Mouse (Mus musculus) ES-Bruce4 (cell line): ENCODE measurements at regions not wholly inside any gene's neighbourhood (a gene's known extent, or its start where the extent isn't known, plus 50 kb on each side); places are given as distances from the start of the nearest gene placed in this dataset.

Experiments
- H3K27ac ChIP-seq: 2 replicates; pipeline ENCODE4 v1.5.1; 2012; ENCODE audit warnings: low read length, inconsistent platforms; ENCODE audit not compliant: insufficient read depth
- H3K27me3 ChIP-seq: 2 replicates; pipeline ENCODE4 v1.6.1; 2012; ENCODE audit warnings: mild to moderate bottlenecking, low read length, inconsistent platforms; ENCODE audit not compliant: control insufficient read depth, poor library complexity, insufficient read depth, severe bottlenecking
- H3K36me3 ChIP-seq: 2 replicates; pipeline ENCODE4 v1.6.1; 2012; ENCODE audit warnings: inconsistent platforms, mild to moderate bottlenecking, low read length, moderate library complexity; ENCODE audit not compliant: control insufficient read depth, poor library complexity, insufficient read depth, severe bottlenecking
- H3K4me1 ChIP-seq: one replicate; pipeline ENCODE4 v1.8.1; 2011; ENCODE audit warnings: low read length; ENCODE audit not compliant: control insufficient read depth, insufficient read depth
- H3K4me3 ChIP-seq: 2 replicates; pipeline ENCODE4 v1.5.1; 2011; ENCODE audit warnings: low read depth, mild to moderate bottlenecking, low read length
- H3K9ac ChIP-seq: 2 replicates; pipeline ENCODE4 v1.6.1; 2012; ENCODE audit warnings: low read depth, mild to moderate bottlenecking, inconsistent platforms; ENCODE audit not compliant: poor library complexity, severe bottlenecking
- H3K9me3 ChIP-seq: replicated peaks from 2 replicates; pipeline ENCODE4 v1.6.1; 2012; ENCODE audit warnings: mild to moderate bottlenecking, low read length, inconsistent platforms; ENCODE audit not compliant: control insufficient read depth, poor library complexity, insufficient read depth, severe bottlenecking
- CTCF ChIP-seq: IDR thresholded peaks from one replicate; pipeline ENCODE4 v1.8.1; 2011; ENCODE audit warnings: low read depth, low read length
- EP300 ChIP-seq: IDR thresholded peaks from 2 replicates; pipeline ENCODE4 v1.6.1; 2011; ENCODE audit warnings: low read depth, low read length; ENCODE audit not compliant: insufficient read depth
- POLR2A ChIP-seq: IDR thresholded peaks from one replicate; pipeline ENCODE4 v1.8.1; 2011; ENCODE audit warnings: low read length; ENCODE audit not compliant: insufficient read depth

- no peaks in the 10 kb centered on the region for H3K9me3 ChIP-seq
- no peaks in the 10 kb centered on the region for H3K4me1 ChIP-seq
- no peaks in the 10 kb centered on the region for H3K27me3 ChIP-seq
These were observed 135.6 kb upstream of the 1600014C23Rik start for GRCm38 (mm10) chr17:45869014-45869968.

DNA sequence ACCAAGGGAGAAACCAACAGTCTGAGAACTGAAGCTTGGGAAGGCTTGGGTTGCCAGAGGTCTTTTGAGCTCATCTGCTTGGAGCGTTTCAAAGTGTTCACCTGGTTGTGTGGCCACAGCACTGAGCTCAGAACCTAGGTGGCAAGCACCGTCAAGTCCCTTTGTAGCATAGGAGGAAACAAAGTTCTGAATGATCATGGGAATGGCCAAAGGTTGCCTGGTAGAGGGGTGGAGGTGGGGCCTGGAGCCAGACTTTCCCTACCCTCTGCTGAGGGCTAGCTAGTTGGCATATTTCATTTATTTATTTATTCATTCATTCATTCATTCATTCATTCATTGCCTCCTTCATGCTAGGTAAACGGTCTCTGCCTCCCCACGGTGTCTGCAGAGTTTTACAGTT lies 134.9 kb upstream of the 1600014C23Rik start:
- no peaks in the 10 kb centered on the region for H3K27me3 ChIP-seq
- H3K4me1 ChIP-seq = peaks cover 2% of the 10 kb centered on the region
- TF ChIP-seq POLR2A (no peak), EP300 (no peak), CTCF (no peak)

More at GRCm38 (mm10) chr17:45869014-45869968, 135.6 kb upstream of the 1600014C23Rik start:
- Histone ChIP-seq H3K9ac (no peak overlapping the region), H3K36me3 (no peaks in the 10 kb centered on the region), H3K27ac (no peak overlapping the region), H3K4me3 (no peak overlapping the region)
- no peak for TF ChIP-seq CTCF
- TF ChIP-seq EP300 = no peak
- TF ChIP-seq POLR2A = no peak

GRCm38 (mm10) chr17:45867727-45868126 lies 134.1 kb upstream of the 1600014C23Rik start:
- Histone ChIP-seq H3K4me1 (peaks cover 2% of the 10 kb centered on the region), H3K36me3 (no peaks in the 10 kb centered on the region), H3K27ac (no peak overlapping the region), H3K9me3 (no peaks in the 10 kb centered on the region), H3K27me3 (no peaks in the 10 kb centered on the region), H3K9ac (no peak overlapping the region), H3K4me3 (no peak overlapping the region)
- TF ChIP-seq CTCF (no peak), POLR2A (no peak), EP300 (no peak)

More for the DNA sequence above, 134.9 kb upstream of the 1600014C23Rik start:
- Histone ChIP-seq H3K9ac (no peak overlapping the region), H3K36me3 (no peaks in the 10 kb centered on the region), H3K27ac (no peak overlapping the region), H3K4me3 (no peak overlapping the region), H3K9me3 (no peaks in the 10 kb centered on the region)

GRCm38 (mm10) chr17:45866876-45867652 lies 133.4 kb upstream of the 1600014C23Rik start:
- Histone ChIP-seq H3K36me3 (no peaks in the 10 kb centered on the region), H3K27ac (no peak overlapping the region), H3K9me3 (no peaks in the 10 kb centered on the region), H3K4me1 (peaks cover 2% of the 10 kb centered on the region), H3K4me3 (no peak overlapping the region), H3K9ac (no peak overlapping the region), H3K27me3 (no peaks in the 10 kb centered on the region)
- TF ChIP-seq CTCF (no peak), POLR2A (no peak), EP300 (no peak)

DNA sequence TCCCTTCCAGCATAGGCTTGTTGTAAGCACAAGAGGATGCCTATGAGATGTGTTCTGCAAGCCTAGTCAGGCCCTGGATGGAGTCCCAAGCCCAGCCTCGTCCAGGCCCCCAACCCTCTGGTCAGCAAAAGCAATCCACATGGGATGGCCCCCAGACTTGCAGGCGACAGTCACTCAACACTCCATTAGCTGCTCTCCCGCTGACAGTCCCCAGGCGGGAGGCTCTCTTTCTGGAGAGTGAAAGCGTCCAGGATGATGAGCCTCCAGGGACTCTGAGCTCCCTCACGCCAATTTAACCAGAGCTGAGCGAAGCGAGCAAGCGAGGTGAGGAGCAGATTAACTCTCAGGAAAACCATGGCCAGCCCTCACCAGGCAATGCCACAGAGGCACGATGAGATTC lies 132.7 kb upstream of the 1600014C23Rik start:
- Histone ChIP-seq H3K27me3 (no peaks in the 10 kb centered on the region), H3K4me3 (no peak overlapping the region), H3K4me1 (peaks cover 2% of the 10 kb centered on the region), H3K27ac (no peak overlapping the region), H3K36me3 (no peaks in the 10 kb centered on the region), H3K9me3 (no peaks in the 10 kb centered on the region), H3K9ac (no peak overlapping the region)
- TF ChIP-seq EP300 (no peak), POLR2A (no peak), CTCF (no peak)

DNA sequence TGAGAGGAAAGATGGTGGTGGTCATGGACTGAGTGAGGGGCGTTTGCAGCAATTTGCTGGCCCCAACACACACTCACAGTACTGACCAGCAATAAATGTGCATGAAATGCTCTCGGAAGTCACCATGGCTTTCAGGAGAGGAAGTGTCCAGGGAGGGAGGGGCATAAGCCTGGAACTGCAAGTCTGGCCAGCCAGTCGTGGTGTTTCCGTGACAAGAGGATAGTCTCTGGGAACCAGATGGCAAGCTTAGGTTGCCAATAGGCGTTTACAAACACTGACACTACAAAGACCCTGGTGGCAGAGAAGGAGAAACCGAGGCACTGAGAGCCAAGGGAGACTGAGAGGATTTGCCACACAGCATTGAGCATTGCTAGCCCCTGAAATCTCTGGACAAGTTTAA lies 132.3 kb upstream of the 1600014C23Rik start:
- H3K27ac ChIP-seq = no peak overlapping the region
- H3K9me3 ChIP-seq = no peaks in the 10 kb centered on the region
- H3K9ac ChIP-seq = no peak overlapping the region
- H3K36me3 ChIP-seq = no peaks in the 10 kb centered on the region
- TF ChIP-seq POLR2A = no peak
- no peak for TF ChIP-seq CTCF
- TF ChIP-seq EP300 = no peak
- peaks cover 2% of the 10 kb centered on the region for H3K4me1 ChIP-seq
- H3K27me3 ChIP-seq = no peaks in the 10 kb centered on the region
- no peak overlapping the region for H3K4me3 ChIP-seq
